Mouse (Mus musculus) thymus, adult 2 months (tissue): ENCODE measurements around the gene Gpsm3.

Source experiments
- CTCF ChIP-seq: fragments of 200-500 bp; IDR thresholded peaks from 2 replicates; pipeline ENCODE4 v1.5.1; 2012; ENCODE audit warnings: mild to moderate bottlenecking, control low read depth, low read length, moderate library complexity, borderline replicate concordance; ENCODE audit not compliant: control insufficient read depth, poor library complexity, insufficient read depth; ENCODE audit errors: extremely low read depth
- POLR2A ChIP-seq: fragments of 200-500 bp; IDR thresholded peaks from 2 replicates; pipeline ENCODE4 v1.6.1; 2012; ENCODE audit warnings: mild to moderate bottlenecking, low read length, control low read depth, moderate library complexity; ENCODE audit not compliant: control insufficient read depth, poor library complexity, insufficient read depth; ENCODE audit errors: extremely low read depth

DNA sequence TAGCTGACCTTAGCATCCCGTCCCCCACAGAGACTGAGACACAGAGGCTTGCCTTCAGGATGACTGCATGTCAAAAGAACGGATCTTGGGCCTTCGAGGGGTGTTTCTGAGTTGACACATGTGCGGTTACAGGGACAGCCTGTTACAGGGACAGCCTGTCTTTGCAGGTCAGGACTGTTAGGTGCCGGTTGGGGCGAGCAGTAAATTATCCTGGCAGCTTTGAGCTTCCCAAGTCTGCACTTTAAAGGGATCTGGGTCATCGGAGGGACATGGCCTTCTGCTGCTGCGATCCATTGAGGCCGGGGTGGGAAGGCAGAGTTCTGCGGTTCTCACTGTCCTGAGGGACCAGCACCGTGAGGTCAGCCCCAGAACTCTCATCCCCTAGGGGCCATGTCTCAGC is 32.2 kb upstream of the Gpsm3 start:
- TF ChIP-seq POLR2A (no peak), CTCF (no peak)
